Mouse (Mus musculus): Measurements from ENCODE around the gene Gfod2. TPM values are rescaled to one million over a fixed set of nuclear protein-coding genes. Genes with fewer than 3 reads are reported as not detected.

Gfod2 gene
- polyA plus RNA-seq, 1 experiment from 2014 or later = 83.3 TPM

DNA sequence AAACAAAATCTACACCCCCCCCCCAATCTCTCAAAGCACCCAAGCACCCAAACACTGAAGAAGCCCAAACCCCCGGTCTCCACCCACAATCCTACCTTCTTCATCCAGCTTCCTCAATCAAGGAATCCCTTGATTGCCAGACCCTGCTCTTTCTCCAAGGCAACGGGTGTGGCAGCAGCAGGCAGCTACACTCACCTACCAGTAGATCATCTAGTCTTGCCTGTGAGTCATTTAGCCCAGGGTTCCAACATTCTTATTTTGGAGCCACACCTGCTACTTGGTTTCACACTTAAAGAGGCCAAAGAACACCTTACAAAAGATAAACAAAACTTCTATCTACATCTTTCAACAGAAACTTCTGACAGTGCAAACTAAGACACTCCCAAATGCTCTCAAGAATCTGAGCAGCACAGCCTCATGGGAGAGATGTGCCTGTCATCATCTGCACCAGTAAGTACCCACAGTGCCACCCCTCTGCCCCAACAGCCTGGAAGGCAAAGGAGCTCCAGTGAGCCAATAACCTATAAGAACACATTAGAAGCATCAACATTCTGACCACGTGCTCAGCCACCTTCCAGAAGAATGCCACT, 35.6 kb upstream of the Gfod2 start:
- no peaks in the 10 kb centered on the region for H3K9me3 ChIP-seq (ENCODE audit: control insufficient read depth, low read length)
- H3K4me2 ChIP-seq (ENCODE audit: low read length) = no peak overlapping the region
- ATAC-seq = no peak
- WGBS = 90% methylated on average over 3 of the region's 3 CpGs
- no peak overlapping the region for H3K4me3 ChIP-seq (replicated peaks; ENCODE audit: low read length)
- H3K27me3 ChIP-seq (replicated peaks; ENCODE audit: control insufficient read depth, insufficient read depth, low read length) = no peaks in the 10 kb centered on the region
- no peaks in the 10 kb centered on the region for H3K36me3 ChIP-seq (ENCODE audit: control insufficient read depth, insufficient read depth)
- H3K9ac ChIP-seq (replicated peaks; ENCODE audit: low read depth, low read length) = no peak overlapping the region
- H3K4me1 ChIP-seq (replicated peaks; ENCODE audit: control insufficient read depth, insufficient read depth, low read length) = no peaks in the 10 kb centered on the region; the same call in 1 of the 2 replicates
- H3K27ac ChIP-seq (ENCODE audit: low read length) = no peak overlapping the region

DNA sequence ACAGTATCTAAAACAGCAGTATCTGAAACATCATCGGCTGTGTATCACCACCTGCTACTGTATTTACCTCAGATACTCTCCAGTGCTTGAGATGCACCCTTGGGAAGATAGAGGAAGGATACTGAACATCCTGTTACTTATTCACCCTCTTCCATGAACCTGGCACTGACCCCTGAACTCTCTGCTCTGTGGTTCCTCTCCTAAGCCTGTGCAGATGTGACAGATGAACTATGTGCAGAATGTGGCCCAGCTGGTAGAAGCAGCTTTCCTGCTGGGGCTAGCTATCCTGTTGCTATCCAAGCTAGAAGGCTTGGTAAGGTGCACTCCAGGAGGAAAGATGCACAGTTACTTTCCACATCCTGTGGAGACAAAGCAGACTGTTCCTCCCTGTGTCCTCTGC, 34.9 kb upstream of the Gfod2 start:
- Histone ChIP-seq H3K27me3 (replicated peaks; ENCODE audit: control insufficient read depth, insufficient read depth, low read length) (no peaks in the 10 kb centered on the region), H3K36me3 (ENCODE audit: control insufficient read depth, insufficient read depth) (no peaks in the 10 kb centered on the region), H3K9me3 (ENCODE audit: control insufficient read depth, low read length) (no peaks in the 10 kb centered on the region), H3K9ac (replicated peaks; ENCODE audit: low read depth, low read length) (no peak overlapping the region), H3K4me1 (replicated peaks; ENCODE audit: control insufficient read depth, insufficient read depth, low read length) (no peaks in the 10 kb centered on the region; the same call in 1 of the 2 replicates), H3K4me2 (ENCODE audit: low read length) (no peak overlapping the region), H3K4me3 (replicated peaks; ENCODE audit: low read length) (no peak overlapping the region), H3K27ac (ENCODE audit: low read length) (no peak overlapping the region)
- WGBS = 96% methylated on average over 1 of the region's 1 CpGs
- no peak for ATAC-seq

DNA sequence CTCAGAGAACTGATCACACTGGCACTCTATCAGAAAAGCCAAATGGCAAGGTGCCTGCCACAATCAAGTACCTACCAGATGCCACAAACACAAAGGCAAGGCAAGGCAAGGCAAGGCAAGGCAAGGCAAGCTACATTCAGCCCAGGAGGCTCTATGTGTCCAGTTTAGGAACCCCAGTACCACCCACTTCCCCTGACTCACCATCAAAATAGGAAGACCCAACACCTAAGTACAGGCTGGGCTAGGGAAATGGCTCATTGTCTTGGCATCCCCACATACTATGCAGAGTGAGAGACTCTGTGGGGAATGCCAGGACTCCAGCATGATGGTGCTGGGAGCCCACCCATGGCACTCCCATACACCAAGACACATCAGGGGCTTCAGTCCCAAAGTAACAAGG, 31.2 kb upstream of the Gfod2 start:
- ATAC-seq = no peak
- H3K36me3 ChIP-seq (ENCODE audit: control insufficient read depth, insufficient read depth) = peaks cover 11% of the 10 kb centered on the region
- H3K9ac ChIP-seq (replicated peaks; ENCODE audit: low read depth, low read length) = no peak overlapping the region
- no peak overlapping the region for H3K4me3 ChIP-seq (replicated peaks; ENCODE audit: low read length)
- no peaks in the 10 kb centered on the region for H3K27me3 ChIP-seq (replicated peaks; ENCODE audit: control insufficient read depth, insufficient read depth, low read length)
- no peaks in the 10 kb centered on the region; the same call in 1 of the 2 replicates for H3K4me1 ChIP-seq (replicated peaks; ENCODE audit: control insufficient read depth, insufficient read depth, low read length)
- H3K27ac ChIP-seq (ENCODE audit: low read length) = no peak overlapping the region
- H3K4me2 ChIP-seq (ENCODE audit: low read length) = no peak overlapping the region
- H3K9me3 ChIP-seq (ENCODE audit: control insufficient read depth, low read length) = no peaks in the 10 kb centered on the region

DNA sequence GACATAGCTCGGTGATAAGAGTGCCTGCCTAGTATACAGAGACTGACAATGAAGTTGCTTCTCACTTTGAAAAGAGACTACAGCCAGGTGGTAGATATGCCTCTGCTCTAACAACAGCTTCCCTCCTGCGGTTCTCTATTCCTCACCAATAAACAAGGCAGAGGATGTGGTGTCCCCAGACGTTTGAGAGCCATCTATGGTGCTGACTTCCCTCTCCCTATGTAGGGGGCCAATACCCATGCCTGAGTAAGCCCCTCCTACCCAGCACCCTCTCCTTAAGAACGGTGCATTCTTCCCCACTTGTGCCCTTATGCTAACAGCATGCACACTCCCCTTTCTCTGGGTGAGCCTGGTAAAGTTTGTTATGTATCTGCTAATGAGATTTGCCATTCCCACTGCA, 30.5 kb upstream of the Gfod2 start:
- Histone ChIP-seq H3K27me3 (replicated peaks; ENCODE audit: control insufficient read depth, insufficient read depth, low read length) (no peaks in the 10 kb centered on the region), H3K4me2 (ENCODE audit: low read length) (no peak overlapping the region), H3K4me3 (replicated peaks; ENCODE audit: low read length) (no peak overlapping the region), H3K9me3 (ENCODE audit: control insufficient read depth, low read length) (no peaks in the 10 kb centered on the region), H3K27ac (ENCODE audit: low read length) (no peak overlapping the region), H3K36me3 (ENCODE audit: control insufficient read depth, insufficient read depth) (peaks cover 13% of the 10 kb centered on the region), H3K4me1 (replicated peaks; ENCODE audit: control insufficient read depth, insufficient read depth, low read length) (no peaks in the 10 kb centered on the region; the same call in 1 of the 2 replicates), H3K9ac (replicated peaks; ENCODE audit: low read depth, low read length) (no peak overlapping the region)
- no peak for ATAC-seq
- 65% methylated on average over 4 of the region's 4 CpGs for WGBS

DNA sequence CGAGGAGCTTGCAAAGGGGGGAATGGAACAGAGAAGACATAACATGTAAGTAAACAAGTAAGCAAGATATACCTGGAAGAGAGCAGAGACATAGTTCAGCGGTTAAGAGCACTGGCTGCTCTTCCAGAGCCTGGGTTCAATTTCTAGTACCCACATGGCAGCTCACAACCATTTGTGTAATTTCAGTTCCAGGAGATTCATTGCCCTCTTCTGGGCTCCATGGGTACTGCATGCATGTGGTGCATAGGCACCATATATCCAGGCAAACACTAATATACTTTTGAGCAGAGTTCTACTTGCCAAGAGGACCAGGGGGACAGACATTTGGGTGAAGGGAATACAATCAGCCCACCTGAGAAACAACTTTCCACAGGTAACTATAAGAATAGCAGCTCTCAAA, 29.8 kb upstream of the Gfod2 start:
- H3K4me3 ChIP-seq (replicated peaks; ENCODE audit: low read length) = no peak overlapping the region
- peaks cover 13% of the 10 kb centered on the region for H3K36me3 ChIP-seq (ENCODE audit: control insufficient read depth, insufficient read depth)
- no peak overlapping the region for H3K4me2 ChIP-seq (ENCODE audit: low read length)
- no peak for ATAC-seq
- no peaks in the 10 kb centered on the region for H3K9me3 ChIP-seq (ENCODE audit: control insufficient read depth, low read length)
- no peaks in the 10 kb centered on the region for H3K27me3 ChIP-seq (replicated peaks; ENCODE audit: control insufficient read depth, insufficient read depth, low read length)
- no peak overlapping the region for H3K9ac ChIP-seq (replicated peaks; ENCODE audit: low read depth, low read length)
- no peaks in the 10 kb centered on the region; the same call in 1 of the 2 replicates for H3K4me1 ChIP-seq (replicated peaks; ENCODE audit: control insufficient read depth, insufficient read depth, low read length)
- no peak overlapping the region for H3K27ac ChIP-seq (ENCODE audit: low read length)
- WGBS = 92% methylated on average over 2 of the region's 2 CpGs

DNA sequence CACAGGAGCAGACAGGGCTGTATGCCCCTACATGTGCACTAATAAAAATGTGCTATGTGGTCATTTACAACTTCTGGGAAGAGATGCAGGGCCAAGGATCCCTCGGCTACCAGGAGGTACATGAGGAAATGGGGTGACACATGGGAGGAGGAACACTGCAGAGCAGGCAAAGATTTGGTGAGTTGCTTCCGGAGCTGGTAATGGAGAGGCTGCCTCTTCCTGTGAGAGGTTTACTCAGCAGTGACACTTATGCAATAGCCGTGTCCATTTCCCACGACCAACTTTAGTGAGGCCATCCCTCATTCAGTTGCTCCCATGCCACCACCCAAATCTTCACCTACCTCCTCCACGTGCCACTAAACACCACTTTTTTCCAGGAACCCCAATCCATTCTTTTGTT, 21.8 kb upstream of the Gfod2 start:
- Histone ChIP-seq H3K36me3 (ENCODE audit: control insufficient read depth, insufficient read depth) (peaks cover 26% of the 10 kb centered on the region; the same call in 1 of the 2 replicates), H3K4me2 (ENCODE audit: low read length) (no peak overlapping the region), H3K27me3 (replicated peaks; ENCODE audit: control insufficient read depth, insufficient read depth, low read length) (no peaks in the 10 kb centered on the region), H3K4me3 (replicated peaks; ENCODE audit: low read length) (no peak overlapping the region), H3K9me3 (ENCODE audit: control insufficient read depth, low read length) (no peaks in the 10 kb centered on the region), H3K27ac (ENCODE audit: low read length) (no peak overlapping the region), H3K9ac (replicated peaks; ENCODE audit: low read depth, low read length) (no peak overlapping the region), H3K4me1 (replicated peaks; ENCODE audit: control insufficient read depth, insufficient read depth, low read length) (no peaks in the 10 kb centered on the region)
- 93% methylated on average over 5 of the region's 5 CpGs for WGBS
- ATAC-seq = no peak

DNA sequence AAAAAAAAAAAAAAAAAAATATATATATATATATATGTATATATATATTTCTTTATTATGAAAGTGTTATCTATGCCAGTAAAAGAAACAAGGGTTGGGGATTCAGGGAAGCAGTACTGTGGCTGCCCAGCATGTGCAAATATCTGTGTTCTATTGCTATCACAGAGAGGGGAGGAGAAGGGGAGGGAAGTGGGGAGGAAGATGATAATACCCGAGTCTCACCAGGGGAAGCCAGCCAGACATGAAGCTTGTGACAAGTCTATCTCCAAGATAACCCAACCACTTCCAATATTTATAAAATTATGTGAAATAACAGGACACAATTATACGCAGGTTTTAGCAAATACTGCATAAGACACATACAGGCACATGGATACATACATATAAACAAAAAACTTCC, 19.4 kb upstream of the Gfod2 start:
- Histone ChIP-seq H3K4me1 (replicated peaks; ENCODE audit: control insufficient read depth, insufficient read depth, low read length) (no peaks in the 10 kb centered on the region), H3K27me3 (replicated peaks; ENCODE audit: control insufficient read depth, insufficient read depth, low read length) (no peaks in the 10 kb centered on the region), H3K4me3 (replicated peaks; ENCODE audit: low read length) (no peak overlapping the region), H3K36me3 (ENCODE audit: control insufficient read depth, insufficient read depth) (peaks cover 31% of the 10 kb centered on the region), H3K9ac (replicated peaks; ENCODE audit: low read depth, low read length) (no peak overlapping the region), H3K4me2 (ENCODE audit: low read length) (no peak overlapping the region), H3K9me3 (ENCODE audit: control insufficient read depth, low read length) (no peaks in the 10 kb centered on the region), H3K27ac (ENCODE audit: low read length) (no peak overlapping the region)
- ATAC-seq = no peak
- WGBS = 91% methylated on average over 2 of the region's 2 CpGs

DNA sequence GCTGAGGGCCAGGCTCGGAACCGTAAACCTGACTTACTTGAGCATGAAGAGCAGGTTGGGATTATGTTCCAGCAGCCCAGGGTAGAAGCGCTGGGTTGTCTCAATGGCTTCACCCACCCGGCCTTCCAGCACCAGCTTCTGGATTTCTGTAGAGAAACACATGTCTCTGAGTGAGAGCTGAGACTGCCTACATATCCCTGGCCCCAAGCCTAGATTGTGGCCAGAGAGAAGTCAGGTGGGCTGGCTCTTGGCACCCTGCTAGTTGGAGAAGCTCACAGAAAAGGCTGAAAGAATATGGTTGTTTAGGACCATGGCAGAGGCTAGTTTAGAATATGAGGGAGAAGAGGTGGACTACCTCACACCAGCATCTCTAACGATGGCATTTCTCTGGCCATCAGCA, 16.0 kb upstream of the Gfod2 start:
- Histone ChIP-seq H3K36me3 (ENCODE audit: control insufficient read depth, insufficient read depth) (peaks cover 38% of the 10 kb centered on the region), H3K4me3 (replicated peaks; ENCODE audit: low read length) (no peak overlapping the region), H3K4me2 (ENCODE audit: low read length) (no peak overlapping the region), H3K9ac (replicated peaks; ENCODE audit: low read depth, low read length) (no peak overlapping the region), H3K27ac (ENCODE audit: low read length) (no peak overlapping the region), H3K27me3 (replicated peaks; ENCODE audit: control insufficient read depth, insufficient read depth, low read length) (no peaks in the 10 kb centered on the region), H3K4me1 (replicated peaks; ENCODE audit: control insufficient read depth, insufficient read depth, low read length) (no peaks in the 10 kb centered on the region), H3K9me3 (ENCODE audit: control insufficient read depth, low read length) (no peaks in the 10 kb centered on the region)
- ATAC-seq = no peak
- WGBS = 94% methylated on average over 5 of the region's 5 CpGs

DNA sequence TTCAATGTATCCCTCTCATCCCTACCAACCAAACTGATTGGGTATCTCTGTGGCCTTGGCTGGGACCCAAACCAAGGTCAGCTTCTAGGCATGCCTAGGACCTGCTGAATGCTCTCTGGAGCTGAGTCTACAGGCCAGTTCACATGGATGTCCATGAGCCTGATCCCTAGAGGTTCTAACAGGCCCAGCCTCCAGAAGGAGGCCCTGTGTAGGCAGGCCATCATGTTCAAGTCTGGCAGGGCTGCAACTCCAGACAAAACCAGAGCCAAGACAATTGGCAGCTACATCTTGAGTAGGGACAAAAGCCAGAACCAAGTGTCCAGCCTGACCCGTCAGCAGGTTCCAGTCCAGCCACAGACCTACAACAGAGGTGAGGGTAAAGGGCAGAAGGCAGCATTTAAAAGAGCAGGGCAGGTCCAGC, 15.0 kb upstream of the Gfod2 start:
- no peak for ATAC-seq
- H3K4me3 ChIP-seq (replicated peaks; ENCODE audit: low read length) = no peak overlapping the region
- no peak overlapping the region for H3K27ac ChIP-seq (ENCODE audit: low read length)
- no peak overlapping the region for H3K4me2 ChIP-seq (ENCODE audit: low read length)
- WGBS = 89% methylated on average over 1 of the region's 1 CpGs
- H3K9ac ChIP-seq (replicated peaks; ENCODE audit: low read depth, low read length) = no peak overlapping the region
- peaks cover 40% of the 10 kb centered on the region for H3K36me3 ChIP-seq (ENCODE audit: control insufficient read depth, insufficient read depth)
- H3K9me3 ChIP-seq (ENCODE audit: control insufficient read depth, low read length) = no peaks in the 10 kb centered on the region
- H3K27me3 ChIP-seq (replicated peaks; ENCODE audit: control insufficient read depth, insufficient read depth, low read length) = no peaks in the 10 kb centered on the region
- no peaks in the 10 kb centered on the region for H3K4me1 ChIP-seq (replicated peaks; ENCODE audit: control insufficient read depth, insufficient read depth, low read length)

Data from forebrain, embryonic 16.5 days (tissue).